Mouse (Mus musculus): ENCODE data around the gene Tmem158.

GRCm38 (mm10) chr9:123309685-123310365 lies 49.3 kb upstream of the Tmem158 start:
- TF ChIP-seq CTCF (IDR thresholded peaks at IDR 0.05; ENCODE audit: low read depth) (no peak), EP300 (IDR thresholded peaks at IDR 0.05; ENCODE audit: low read depth) (no peak)

Data from liver, embryonic 14.5 days (tissue).